Comparison of ENCODE assay signal across 35 mouse cellular contexts in genomic region chr2:29735708-29736107, GRCm38 (mm10). TPM values are rescaled to one million over a fixed set of nuclear protein-coding genes. Genes with fewer than 3 reads are reported as not detected.
A peak's percentile ranks its signal among the peaks of the same experiment; 100 is the strongest.
DNase-seq lines count a peak whose midpoint lies in the region; ATAC-seq and TF ChIP-seq lines count a peak whose summit lies in the region.
"Had no signal": no experiment of that assay in that cellular context is flagged by ENCODE, and none has a peak within 500 bp of the region (broad histone marks: within the 10 kb centered on the region; RNA-seq: fewer than 3 reads in every experiment).

No protein-coding gene starts in this region.

- H3K9ac ChIP-seq in stomach, embryonic 15.5 days = no peak overlapping the region
- H3K9ac ChIP-seq: embryonic facial prominence, embryonic 12.5 days; forebrain, embryonic 15.5 days; heart, embryonic 13.5 days; hindbrain, embryonic 14.5 days; limb, embryonic 12.5 days; liver, embryonic 13.5 days; neural tube, embryonic 15.5 days had no signal

- H3K9me3 ChIP-seq in stomach, embryonic 15.5 days = no peaks in the 10 kb centered on the region
- H3K9me3 ChIP-seq: embryonic facial prominence, embryonic 12.5 days; forebrain, embryonic 15.5 days; G1E; heart, embryonic 13.5 days; limb, embryonic 12.5 days; liver, embryonic 13.5 days; midbrain, embryonic 10.5 days; neural tube, embryonic 15.5 days had no signal

- peak; percentile 52 for DNase-seq in testis, postnatal 10 days (ENCODE audit: low spot score)
- no peak for DNase-seq in testis, postnatal 14 days (ENCODE audit: low spot score)
- peak; percentile 23 for DNase-seq in lung, adult 2 months
- DNase-seq in lung, postnatal 10 days = peak; percentile 39
- DNase-seq in liver = no peak
- DNase-seq in left cerebral cortex, postnatal 36 days (ENCODE audit: low spot score in 2 of 2) = no peak
- no peak for DNase-seq in layer of hippocampus, adult 9-11 months
- DNase-seq: adrenal gland, adult 2 months; B cell, adult 2 months; cerebellum, adult 11 months; cerebellum, postnatal 14 days; heart, adult 11 months; heart, postnatal 36 days; kidney, adult 9 months; kidney, postnatal 14 days; liver, embryonic 13.5 days; thymus, adult 18-20 months; thymus, postnatal 36 days had no signal

- no peak overlapping the region for H3K4me3 ChIP-seq in lung, adult 2 months (replicated peaks; ENCODE audit: extremely low read depth, low read depth, low read length)
- H3K4me3 ChIP-seq in stomach, embryonic 15.5 days (replicated peaks) = no peak overlapping the region
- H3K4me3 ChIP-seq: embryonic facial prominence, embryonic 12.5 days; forebrain, embryonic 15.5 days; heart, embryonic 13.5 days; limb, embryonic 12.5 days; liver, embryonic 13.5 days; midbrain, embryonic 10.5 days; neural tube, embryonic 15.5 days had no signal

- no peak overlapping the region for H3K27ac ChIP-seq in stomach, embryonic 15.5 days
- H3K27ac ChIP-seq: embryonic facial prominence, embryonic 12.5 days; forebrain, embryonic 15.5 days; heart, embryonic 13.5 days; hindbrain, embryonic 14.5 days; limb, embryonic 12.5 days; liver, embryonic 13.5 days; midbrain, embryonic 10.5 days; neural tube, embryonic 15.5 days had no signal

- peak; percentile 34; the same call in 1 of the 2 replicates for ATAC-seq in stomach, embryonic 15.5 days (ENCODE audit: insufficient read depth, low FRiP score, low read depth)
- ATAC-seq: forebrain, embryonic 15.5 days; inflammation-experienced regulatory T-cells, adult 6 months; midbrain, embryonic 16.5 days; Patski had no signal

- 72% methylated on average over 12 of the region's 12 CpGs for WGBS in lung, adult 2 months
- WGBS in stomach, embryonic 15.5 days = 71% methylated on average over 12 of the region's 12 CpGs

- TF ChIP-seq CTCF in lung, adult 2 months (IDR thresholded peaks at IDR 0.05; ENCODE audit: insufficient read depth, low read length) = no peak

- H3K36me3 ChIP-seq in stomach, embryonic 15.5 days = peaks cover 45% of the 10 kb centered on the region

- no peak for TF ChIP-seq POLR2A in lung, adult 2 months (IDR thresholded peaks at IDR 0.05; ENCODE audit: borderline replicate concordance, extremely low read depth, low read depth, low read length)

- no peaks in the 10 kb centered on the region for H3K27me3 ChIP-seq in stomach, embryonic 15.5 days (replicated peaks)
- H3K27me3 ChIP-seq: CH12.LX; embryonic facial prominence, embryonic 12.5 days; forebrain, embryonic 15.5 days; heart, embryonic 13.5 days; limb, embryonic 12.5 days; liver, embryonic 13.5 days; neural tube, embryonic 15.5 days; Patski had no signal

- H3K4me2 ChIP-seq in stomach, embryonic 15.5 days = no peak overlapping the region
- H3K4me2 ChIP-seq: embryonic facial prominence, embryonic 12.5 days; forebrain, embryonic 15.5 days; heart, embryonic 13.5 days; hindbrain, embryonic 14.5 days; limb, embryonic 12.5 days; liver, embryonic 13.5 days; neural tube, embryonic 15.5 days had no signal

- intact Hi-C loops in left cerebral cortex, postnatal 36 days (cut with DNase I) = no loop called here

- H3K4me1 ChIP-seq in lung, adult 2 months (ENCODE audit: control insufficient read depth, insufficient read depth, low read length) = no peaks in the 10 kb centered on the region
- 0 out of 2 replicates have a peak, but pooled peaks cover 6% of the 10 kb centered on the region for H3K4me1 ChIP-seq in stomach, embryonic 15.5 days
- H3K4me1 ChIP-seq: embryonic facial prominence, embryonic 12.5 days; forebrain, embryonic 15.5 days; limb, embryonic 12.5 days; neural tube, embryonic 15.5 days had no signal

RNA-seq across cellular contexts. Expression of gene Gm13420, which starts 15.8 kb away (rescaled TPM):
- polyA plus RNA-seq in lung, adult 2 months (2012; rRNA removed) = 0.11 and 0.42 TPM in 2 replicates
- polyA plus RNA-seq in stomach, embryonic 15.5 days (2015; fragmentation: Nextera tagmentation; extraction: Ambion mirVana) = 2.4 and 2.9 TPM in 2 replicates
- total RNA-seq in left cerebral cortex, postnatal 36 days (2021) = 1 to 10 TPM; 1.9 to 2.3 TPM
- total RNA-seq: adrenal gland, adult 2 months; CH12.LX; G1E; gastrocnemius, adult 8-10 months; heart, postnatal 36 days had no signal
- polyA plus RNA-seq: adrenal gland, adult 2 months; embryonic facial prominence, embryonic 12.5 days; forebrain, embryonic 15.5 days; G1E; heart, embryonic 13.5 days; inflammation-experienced regulatory T-cells, adult 6 months; limb, embryonic 12.5 days; midbrain, embryonic 10.5 days had no signal

RNA-seq across cellular contexts. Expression of gene Gm13547, which starts 23.4 kb away (rescaled TPM):
- polyA plus RNA-seq in lung, adult 2 months (2012; rRNA removed) = not detected in 2 replicates
- not detected in 2 replicates for polyA plus RNA-seq in stomach, embryonic 15.5 days (2015; fragmentation: Nextera tagmentation; extraction: Ambion mirVana)
- under 1 TPM in 1 of 2 experiments, not detected in 1; 0.54 TPM for total RNA-seq in left cerebral cortex, postnatal 36 days (2021)
- total RNA-seq: adrenal gland, adult 2 months; adrenal gland, postnatal 4 days; CH12.LX; gastrocnemius, adult 8-10 months; heart, postnatal 36 days; layer of hippocampus, adult 18-20 months; layer of hippocampus, postnatal 25 days had no signal
- polyA plus RNA-seq: adrenal gland, adult 2 months; embryonic facial prominence, embryonic 12.5 days; G1E; heart, embryonic 13.5 days; hindbrain, embryonic 14.5 days; inflammation-experienced regulatory T-cells, adult 6 months; limb, embryonic 12.5 days; liver, embryonic 13.5 days; midbrain, embryonic 16.5 days; neural tube, embryonic 15.5 days had no signal

RNA-seq across cellular contexts. Expression of gene Coq4, which starts 51.6 kb away (rescaled TPM):
- 40.6 and 44.8 TPM in 2 replicates for polyA plus RNA-seq in lung, adult 2 months (2012; rRNA removed)
- polyA plus RNA-seq in stomach, embryonic 15.5 days (2015; fragmentation: Nextera tagmentation; extraction: Ambion mirVana) = 33.3 and 35.7 TPM in 2 replicates
- total RNA-seq in left cerebral cortex, postnatal 36 days (2021) = 10 to 100 TPM; 29.1 to 32.9 TPM

RNA-seq across cellular contexts. Expression of gene Trub2, which starts 52.6 kb away (rescaled TPM):
- 23.7 and 36.8 TPM in 2 replicates for polyA plus RNA-seq in lung, adult 2 months (2012; rRNA removed)
- 32.2 and 36.3 TPM in 2 replicates for polyA plus RNA-seq in stomach, embryonic 15.5 days (2015; fragmentation: Nextera tagmentation; extraction: Ambion mirVana)
- 10 to 100 TPM; 46.6 to 52.1 TPM for total RNA-seq in left cerebral cortex, postnatal 36 days (2021)

Comparison
In these comparisons a context has a peak if more than half of its experiments do, and no peak if none do; other contexts are left out.
1. DNase-seq: peak in testis, postnatal 10 days (single experiment), lung, adult 2 months (single experiment) and lung, postnatal 10 days (single experiment); none in testis, postnatal 14 days (single experiment), liver (single experiment), left cerebral cortex, postnatal 36 days (0 of 2) and layer of hippocampus, adult 9-11 months (single experiment).